Mouse (Mus musculus) CH12.LX (cell line): ENCODE data around the gene Tpo. TPM values are rescaled to one million over a fixed set of nuclear protein-coding genes. Genes with fewer than 3 reads are reported as not detected.

Experiments used
- DNase-seq: peaks from one replicate; pipeline ENCODE4 v3.0.0-alpha.2; 2013; ENCODE audit errors: extremely low read depth
- H3K27ac ChIP-seq: 2 replicates; pipeline ENCODE4 v1.5.1; 2012; ENCODE audit warnings: low read depth, mild to moderate bottlenecking, control low read depth, moderate library complexity; ENCODE audit not compliant: insufficient read depth
- H3K27me3 ChIP-seq: replicated peaks from 2 replicates; pipeline ENCODE3; 2012; ENCODE audit warnings: inconsistent platforms
- H3K36me3 ChIP-seq, 2 experiments: replicated peaks in 1 of 2; 2 replicates each; pipeline versions ENCODE3 to v1.6.1; 2012; ENCODE audit warnings: inconsistent platforms in 1 of 2, low read length in 1 of 2, mild to moderate bottlenecking in 1 of 2, mixed read lengths in 1 of 2, moderate library complexity in 1 of 2; ENCODE audit not compliant: control insufficient read depth in 1 of 2, insufficient read depth in 1 of 2
- H3K4me1 ChIP-seq, 2 experiments: 2 replicates each; pipeline ENCODE4 v1.6.1; 2012; ENCODE audit warnings: inconsistent platforms in 1 of 2, moderate library complexity in 1 of 2; ENCODE audit not compliant: insufficient read depth in 2 of 2, control insufficient read depth in 1 of 2
- H3K4me2 ChIP-seq: 2 replicates; pipeline ENCODE4 v1.6.1; 2012; ENCODE audit warnings: low read depth, mild to moderate bottlenecking, control low read depth; ENCODE audit not compliant: poor library complexity, insufficient read depth, severe bottlenecking
- H3K4me3 ChIP-seq, 3 experiments: fragments of 150-350 bp in 1 of 3; sonication (generic) in 1 of 3; replicated peaks in 1 of 3; 2 replicates each; pipeline versions ENCODE3 to v1.5.1; 2011 to 2012; ENCODE audit warnings: low read depth in 2 of 3, low read length in 2 of 3, mild to moderate bottlenecking in 2 of 3, moderate library complexity in 2 of 3, control low read depth in 1 of 3, improper control_type of control experiment in 1 of 3, inconsistent platforms in 1 of 3, mixed read lengths in 1 of 3; ENCODE audit not compliant: poor library complexity in 1 of 3
- H3K79me2 ChIP-seq: replicated peaks from 2 replicates; pipeline ENCODE4 v1.6.1; 2012; ENCODE audit warnings: mild to moderate bottlenecking, moderate library complexity; ENCODE audit not compliant: control insufficient read depth, poor library complexity, insufficient read depth, severe bottlenecking; ENCODE audit errors: extremely low read depth
- H3K9ac ChIP-seq: 2 replicates; pipeline ENCODE4 v1.6.1; 2012; ENCODE audit warnings: low read depth, mild to moderate bottlenecking, control low read depth, moderate library complexity; ENCODE audit not compliant: insufficient read depth
- H3K9me3 ChIP-seq: replicated peaks from 2 replicates; pipeline ENCODE3; 2012; ENCODE audit warnings: low read length, inconsistent platforms, mixed read lengths
- BHLHE40 ChIP-seq: IDR thresholded peaks from 2 replicates; pipeline ENCODE4 v1.6.1; 2011; ENCODE audit warnings: mild to moderate bottlenecking, low read depth, low read length, improper control_type of control experiment
- EP300 ChIP-seq: IDR thresholded peaks from 2 replicates; pipeline ENCODE4 v1.6.1; 2011; ENCODE audit warnings: low read length, improper control_type of control experiment
- ETS1 ChIP-seq: conservative IDR thresholded peaks from 2 replicates; pipeline ENCODE4 v1.6.1; 2012; ENCODE audit warnings: low read depth, mild to moderate bottlenecking, inconsistent platforms, low read length, improper control_type of control experiment, moderate library complexity
- IRF4 ChIP-seq: IDR thresholded peaks from 2 replicates; pipeline ENCODE4 v1.6.1; 2014; ENCODE audit warnings: low read depth, mild to moderate bottlenecking, inconsistent platforms, low read length, improper control_type of control experiment
- KAT2A ChIP-seq: IDR thresholded peaks from 2 replicates; pipeline ENCODE4 v1.6.1; 2012; ENCODE audit warnings: low read length, improper control_type of control experiment, inconsistent platforms; ENCODE audit not compliant: insufficient replicate concordance
- MAZ ChIP-seq: IDR thresholded peaks from 2 replicates; pipeline ENCODE4 v1.6.1; 2012; ENCODE audit warnings: low read depth, mild to moderate bottlenecking, inconsistent platforms, low read length, improper control_type of control experiment, moderate library complexity
- MEF2A ChIP-seq: IDR thresholded peaks from 2 replicates; pipeline ENCODE4 v1.6.1; 2014; ENCODE audit warnings: low read depth, mild to moderate bottlenecking, inconsistent platforms, low read length, improper control_type of control experiment, borderline replicate concordance
- MXI1 ChIP-seq: IDR thresholded peaks from 2 replicates; pipeline ENCODE4 v1.6.1; 2011; ENCODE audit warnings: mild to moderate bottlenecking, low read depth, low read length, improper control_type of control experiment
- MYC ChIP-seq: IDR thresholded peaks from 2 replicates; pipeline ENCODE4 v1.6.1; 2011; ENCODE audit warnings: low read depth, mild to moderate bottlenecking, improper control_type of control experiment, low read length
- NRF1 ChIP-seq: IDR thresholded peaks from 2 replicates; pipeline ENCODE4 v1.6.1; 2014; ENCODE audit warnings: low read depth, mild to moderate bottlenecking, inconsistent platforms, low read length, improper control_type of control experiment, moderate library complexity
- TCF12 ChIP-seq: IDR thresholded peaks from 2 replicates; pipeline ENCODE4 v1.6.1; 2014; ENCODE audit warnings: low read depth, mild to moderate bottlenecking, inconsistent platforms, low read length, improper control_type of control experiment
- UBTF ChIP-seq: IDR thresholded peaks from 2 replicates; pipeline ENCODE4 v1.6.1; 2012; ENCODE audit warnings: low read depth, mild to moderate bottlenecking, inconsistent platforms, low read length, improper control_type of control experiment, moderate library complexity
- USF2 ChIP-seq: conservative IDR thresholded peaks from 2 replicates; pipeline ENCODE4 v1.6.1; 2011; ENCODE audit warnings: low read depth, low read length, improper control_type of control experiment
- dilution Hi-C: fragments of 300-500 bp; cut with MboI; formaldehyde crosslinking; loops from 2 replicates; pipeline ENCODE4 v1.14.3; 2020; ENCODE audit warnings: low sequenced_read_pairs; ENCODE audit not compliant: extremely low pct_unique_long_range_greater_than_20kb, extremely low pct_ligation_motif_present
- in situ Hi-C: fragments of 300-500 bp; cut with MboI; formaldehyde crosslinking; loops from 3 replicates; pipeline ENCODE4 v1.14.3; 2019; ENCODE audit warnings: low sequenced_read_pairs, low pct_ligation_motif_present, low pct_unique_long_range_greater_than_20kb, mixed read lengths
- polyA plus RNA-seq: library from polyadenylated mRNA; unstranded; fragments of >175 nt; gene quantifications from 2 replicates; pipeline ENCODE4 v1.2.1, GENCODE M21; 2012; ENCODE audit warnings: low read depth; ENCODE audit not compliant: insufficient read length
- total RNA-seq, 2 experiments: library from RNA; depleted of rRNA; stranded (reverse); fragments of 300-350 nt in 1 of 2; fragments of >200 nt in 1 of 2; gene quantifications; 2 replicates each; pipeline ENCODE4 v1.2.3; 2012 to 2014

The Tpo gene
- total and polyA plus RNA-seq, 3 experiments, result not detected

DNA sequence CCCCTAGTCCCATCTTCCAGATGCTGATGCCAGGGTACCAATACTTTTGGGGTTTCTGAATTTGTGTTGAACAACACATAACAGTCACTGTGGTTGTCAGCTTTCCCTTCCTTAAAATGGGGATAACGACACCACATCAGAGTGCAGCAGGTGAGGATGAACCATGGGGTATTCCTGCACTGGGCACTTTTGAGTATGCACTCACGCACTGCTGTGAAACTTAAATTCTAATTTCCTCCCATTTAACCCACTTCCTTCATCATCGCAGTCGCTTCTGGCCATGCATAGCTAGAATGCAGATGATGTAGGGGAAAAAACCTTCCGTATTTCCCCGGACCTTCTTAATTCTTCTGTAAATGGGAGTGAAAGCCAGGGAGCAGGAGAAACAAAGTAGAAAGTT, 31.6 kb upstream of the Tpo start:
- Histone ChIP-seq H3K27me3 (no peaks in the 10 kb centered on the region), H3K4me1 (peaks cover 12 to 38% of the 10 kb centered on the region in 2 experiments; a peak in 3 of 4 replicates), H3K36me3 (no peaks in the 10 kb centered on the region), H3K27ac (no peak overlapping the region), H3K9me3 (no peaks in the 10 kb centered on the region), H3K79me2 (no peaks in the 10 kb centered on the region), H3K4me2 (peak overlapping the region; percentile 9), H3K9ac (no peak overlapping the region), H3K4me3 (no peak overlapping the region)
- in situ Hi-C loops (no loop called here), dilution Hi-C loops (no loop called here)
- DNase-seq, result peak; percentile 56
- TF ChIP-seq MYC (no peak), TCF12 (peak; percentile 41; the same call in 1 of the 2 replicates), ETS1 (peak; percentile 64), USF2 (no peak), EP300 (peak; percentile 28; the same call in 1 of the 2 replicates), IRF4 (0 out of 2 replicates have a peak, but pooled peaks have one; percentile 37), BHLHE40 (peak; percentile 81)

DNA sequence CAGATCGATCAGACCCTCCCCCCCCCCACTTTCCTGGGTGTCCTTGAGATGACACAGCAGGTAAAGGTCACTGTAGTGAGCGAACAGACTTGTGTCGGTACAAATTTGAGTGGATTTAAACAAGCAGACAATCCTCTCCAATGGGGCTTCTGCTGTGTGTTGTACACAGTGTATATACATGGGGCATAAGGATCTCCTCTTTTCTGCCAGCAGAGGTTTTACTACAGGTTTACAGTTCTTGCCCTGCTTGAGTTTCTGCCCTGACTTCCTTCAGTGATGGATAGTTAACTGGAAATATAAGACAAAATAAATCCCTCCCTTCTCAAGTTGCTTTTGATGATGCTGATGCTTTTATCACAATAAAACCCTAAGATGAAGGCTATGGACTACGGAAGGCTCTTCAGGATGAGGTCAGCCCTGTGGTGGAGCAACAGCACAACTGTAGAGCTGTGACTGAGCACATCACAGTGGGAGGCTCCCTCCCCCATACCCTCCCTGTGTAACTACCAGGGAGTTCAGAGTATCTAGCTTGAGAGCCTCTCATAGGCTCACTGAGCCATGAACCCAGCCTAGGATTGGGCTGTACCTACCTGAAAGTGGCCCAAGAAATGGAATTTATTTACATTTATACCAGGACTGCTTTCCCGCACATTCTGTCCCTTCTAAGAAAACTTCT, 29.4 kb upstream of the Tpo start:
- dilution Hi-C loops, result no loop called here
- Histone ChIP-seq H3K27me3 (no peaks in the 10 kb centered on the region), H3K4me3 (no peak overlapping the region), H3K4me1 (peaks cover 12 to 38% of the 10 kb centered on the region in 2 experiments; a peak in 3 of 4 replicates), H3K9ac (no peak overlapping the region), H3K4me2 (no peak overlapping the region), H3K27ac (no peak overlapping the region), H3K36me3 (no peaks in the 10 kb centered on the region), H3K79me2 (no peaks in the 10 kb centered on the region), H3K9me3 (no peaks in the 10 kb centered on the region)
- no peak for TF ChIP-seq UBTF
- no peak for TF ChIP-seq KAT2A
- no peak for TF ChIP-seq NRF1
- TF ChIP-seq BHLHE40, result no peak
- no peak for TF ChIP-seq MXI1
- TF ChIP-seq TCF12, result no peak
- no peak for TF ChIP-seq MAZ
- TF ChIP-seq MEF2A, result no peak
- no peak for TF ChIP-seq EP300
- in situ Hi-C loops, result no loop called here
- DNase-seq, result no peak
